Mouse (Mus musculus) retina, adult 2 months (tissue): ENCODE data around the gene Tmem114.
A peak's percentile ranks its signal among the peaks of the same experiment; 100 is the strongest.

Experiments used
- DNase-seq: peaks from one replicate; pipeline ENCODE4 v3.0.0-alpha.2; 2012; ENCODE audit warnings: low read depth, low spot score

The Tmem114 gene

DNA sequence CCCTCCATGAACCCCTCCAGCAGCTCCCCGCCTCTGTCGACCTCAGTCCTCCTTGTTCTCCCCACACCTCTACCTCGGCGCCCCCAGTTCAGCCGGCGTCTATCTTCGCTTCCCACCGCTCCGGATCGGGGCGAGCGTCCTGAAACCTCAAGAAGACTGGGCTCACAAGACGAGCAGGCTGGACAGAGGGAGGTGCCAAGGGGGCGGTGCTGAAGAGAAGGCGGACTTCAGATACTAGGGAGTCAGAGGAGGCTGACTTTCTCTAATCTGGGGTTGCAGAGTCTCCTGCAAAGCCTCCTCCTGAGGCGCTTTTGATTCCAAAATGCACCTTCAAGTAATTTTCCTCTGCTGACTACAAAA is at the start of gene Tmem114:
Gene Tmem114 (minus strand): TSS at position 166 of the 360 bp plus-strand sequence.
- DNase-seq, result no peak

- DNase-seq, result peak; percentile 80
Observed at GRCm38 (mm10) chr16:8470603-8471481, 45.9 kb upstream of the Tmem114 start, which contains the start of gene Mettl22. TSS of gene Mettl22 (plus strand) at chr16:8470788.

DNA sequence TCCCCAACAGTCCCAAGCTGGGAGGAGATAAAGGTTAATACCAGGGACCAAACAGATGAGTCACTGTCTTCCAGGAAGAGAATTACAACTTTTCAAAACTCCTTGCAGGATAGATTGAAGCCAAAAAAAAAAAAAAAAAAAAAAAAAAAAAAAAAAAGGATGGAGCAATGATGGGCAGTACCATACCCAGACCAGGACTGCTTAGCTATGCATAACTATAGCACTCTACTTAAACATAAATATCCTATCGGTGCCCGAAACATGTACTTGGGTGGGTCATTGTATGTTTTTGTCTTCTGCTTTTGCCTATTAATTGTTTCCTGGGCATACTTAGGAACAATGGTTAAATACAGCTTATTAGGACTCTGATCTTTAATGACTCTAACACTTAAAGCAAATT is 45.2 kb upstream of the Tmem114 start:
- no peak for DNase-seq

GRCm38 (mm10) chr16:8459098-8459497 is 34.2 kb upstream of the Tmem114 start:
- DNase-seq, result peak; percentile 34

- DNase-seq, result no peak
Observed at GRCm38 (mm10) chr16:8458391-8458790, 33.5 kb upstream of the Tmem114 start.

DNA sequence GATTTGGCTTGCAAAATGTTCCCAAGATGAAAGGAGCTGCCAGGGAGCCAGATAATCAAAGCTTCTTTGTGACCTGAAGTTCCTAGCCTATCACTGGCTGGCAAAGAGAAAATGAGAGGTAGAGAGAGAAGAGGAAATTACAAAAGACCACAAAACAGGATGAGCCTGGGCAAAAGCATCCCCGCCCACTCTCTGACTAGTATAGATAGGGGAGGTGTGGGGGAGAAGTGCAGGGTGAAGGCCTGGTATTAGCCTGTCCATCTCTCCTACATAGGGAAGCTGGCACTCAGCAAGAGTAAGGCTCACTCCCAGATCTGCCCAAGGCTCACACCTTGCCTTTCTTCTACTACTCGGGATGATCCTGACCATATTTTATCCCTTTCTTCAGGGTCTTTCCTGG is 30.3 kb upstream of the Tmem114 start:
- no peak for DNase-seq

- no peak for DNase-seq
Observed at GRCm38 (mm10) chr16:8453301-8453700, 28.4 kb upstream of the Tmem114 start.

DNA sequence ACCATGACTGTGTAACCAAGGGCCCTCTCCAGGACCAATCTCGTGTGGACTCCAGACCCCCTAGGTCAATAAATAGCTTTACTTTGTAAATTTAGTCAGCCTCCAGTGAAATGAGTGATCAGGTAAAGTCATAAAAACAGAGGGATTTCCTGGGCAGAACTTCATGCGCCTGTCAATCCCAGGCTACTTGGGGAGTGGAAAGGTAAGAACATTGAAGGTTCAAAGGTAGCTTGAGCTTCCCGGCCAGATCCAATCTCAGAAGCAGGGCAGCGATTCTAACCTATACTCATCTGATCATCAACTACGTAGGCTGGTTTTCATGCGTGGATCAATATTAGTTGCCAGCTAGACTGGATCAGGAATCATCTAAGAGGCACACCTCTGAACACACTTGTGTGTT is 21.3 kb upstream of the Tmem114 start:
- no peak for DNase-seq

- no peak for DNase-seq
Observed at GRCm38 (mm10) chr16:8444911-8445310, 20.0 kb upstream of the Tmem114 start.

- DNase-seq, result no peak
Observed at GRCm38 (mm10) chr16:8432616-8433015, 7.7 kb upstream of the Tmem114 start.

DNA sequence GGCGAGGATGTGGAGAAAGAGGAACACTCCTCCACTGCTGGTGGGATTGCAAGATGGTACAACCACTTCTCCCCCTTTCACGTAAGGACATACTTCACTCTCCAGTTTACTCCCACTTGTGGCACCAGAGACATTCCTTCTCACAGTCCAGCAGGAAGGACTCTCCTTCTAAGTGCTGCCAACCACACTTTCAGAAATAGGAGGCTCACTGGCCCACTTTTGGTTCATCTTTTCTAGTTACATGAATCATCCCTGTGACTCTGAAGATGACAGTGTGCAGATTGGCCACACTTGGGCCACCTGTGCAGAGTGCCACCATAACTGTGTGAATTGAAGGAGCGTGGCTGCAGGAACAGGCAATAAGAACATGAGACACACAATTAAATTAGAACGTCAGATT is 4.6 kb upstream of the Tmem114 start:
- DNase-seq, result no peak

DNA sequence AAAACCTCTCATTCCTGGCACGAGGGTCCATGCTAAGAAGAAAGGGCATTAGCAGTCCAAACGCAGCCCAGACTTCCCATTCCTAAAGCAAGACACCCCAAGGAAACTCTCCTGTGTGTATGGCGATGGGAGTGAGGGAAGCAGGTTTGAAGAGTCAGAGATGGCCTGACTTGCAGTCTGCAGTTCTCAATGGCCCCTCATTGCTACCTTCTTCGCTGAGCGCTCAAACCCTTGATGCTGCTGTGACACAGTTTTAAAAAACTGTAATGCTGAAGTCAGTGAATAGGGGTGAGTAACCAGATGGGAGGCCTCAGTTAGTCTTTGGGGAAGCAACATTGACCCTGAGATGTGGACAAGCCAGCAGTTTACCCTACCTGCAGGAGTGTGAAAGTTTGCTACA is 800 bp upstream of the Tmem114 start:
- DNase-seq, result no peak

- no peak for DNase-seq
Observed at GRCm38 (mm10) chr16:8424161-8424970, 570 bp downstream of the Tmem114 start.

DNA sequence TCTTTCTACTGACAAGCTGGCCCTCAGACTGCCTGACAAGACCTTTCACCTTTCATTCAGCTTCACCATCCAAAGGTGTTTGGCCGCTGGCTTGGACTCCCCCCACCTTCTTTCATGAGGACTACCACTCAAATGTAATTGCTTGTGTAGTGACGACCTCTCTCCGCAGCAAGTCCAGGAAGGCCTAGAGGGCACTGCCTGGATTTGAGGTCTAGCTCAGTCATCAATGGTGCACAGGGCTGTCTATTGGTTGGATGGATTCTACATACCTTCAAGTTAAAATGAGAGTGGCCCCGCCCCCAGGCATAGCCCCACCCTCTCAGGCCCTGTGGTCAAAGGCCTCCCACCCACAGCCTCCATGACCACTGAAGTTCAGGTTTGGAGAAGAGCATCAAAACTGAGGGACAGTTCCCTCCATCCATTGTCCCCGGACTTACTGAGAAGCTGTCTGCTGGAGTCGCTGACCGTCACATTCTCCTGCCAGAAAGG is 1.3 kb downstream of the Tmem114 start:
- no peak for DNase-seq

DNA sequence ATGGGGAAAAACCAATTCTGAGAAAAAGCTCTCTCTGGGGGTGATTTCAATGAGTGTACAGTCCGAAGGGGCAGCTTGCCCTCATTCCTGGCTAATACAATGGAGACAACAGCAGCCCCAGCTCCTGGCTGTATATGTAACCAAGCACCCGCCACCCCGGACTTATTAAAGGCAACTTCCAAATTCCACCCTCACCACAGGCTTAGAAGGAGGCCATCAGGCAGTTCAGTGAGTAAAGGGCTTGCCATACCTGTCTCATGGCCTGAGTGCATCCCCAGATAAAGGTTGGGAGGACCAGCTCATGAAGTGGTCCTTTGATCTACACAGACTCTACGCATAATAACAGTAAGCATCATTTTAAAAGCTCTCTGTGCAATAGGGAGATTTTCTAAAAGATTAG is 4.1 kb downstream of the Tmem114 start:
- no peak for DNase-seq

GRCm38 (mm10) chr16:8420381-8420780 is 4.6 kb downstream of the Tmem114 start:
- no peak for DNase-seq

DNA sequence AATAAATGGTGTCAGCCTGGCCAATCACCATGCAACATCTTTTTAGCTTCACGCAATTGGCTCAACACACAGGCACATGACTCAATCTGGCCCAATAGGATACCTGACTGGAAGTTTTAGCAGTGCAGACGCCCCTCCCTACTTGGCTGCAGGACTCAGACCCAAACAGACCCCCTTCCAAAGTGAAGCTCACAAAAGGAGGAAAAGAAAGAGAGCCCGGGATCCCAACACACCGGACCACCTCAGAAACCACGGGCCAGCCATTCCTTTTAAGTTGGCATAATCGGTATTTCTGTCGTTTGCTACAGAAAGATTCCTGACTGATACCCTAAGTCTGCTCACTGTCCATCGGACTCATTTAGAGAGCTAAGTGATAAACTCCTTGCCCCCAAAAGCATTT is 5.3 kb downstream of the Tmem114 start:
- DNase-seq, result no peak

- DNase-seq, result no peak
Observed at GRCm38 (mm10) chr16:8418126-8418525, 6.8 kb downstream of the Tmem114 start.

DNA sequence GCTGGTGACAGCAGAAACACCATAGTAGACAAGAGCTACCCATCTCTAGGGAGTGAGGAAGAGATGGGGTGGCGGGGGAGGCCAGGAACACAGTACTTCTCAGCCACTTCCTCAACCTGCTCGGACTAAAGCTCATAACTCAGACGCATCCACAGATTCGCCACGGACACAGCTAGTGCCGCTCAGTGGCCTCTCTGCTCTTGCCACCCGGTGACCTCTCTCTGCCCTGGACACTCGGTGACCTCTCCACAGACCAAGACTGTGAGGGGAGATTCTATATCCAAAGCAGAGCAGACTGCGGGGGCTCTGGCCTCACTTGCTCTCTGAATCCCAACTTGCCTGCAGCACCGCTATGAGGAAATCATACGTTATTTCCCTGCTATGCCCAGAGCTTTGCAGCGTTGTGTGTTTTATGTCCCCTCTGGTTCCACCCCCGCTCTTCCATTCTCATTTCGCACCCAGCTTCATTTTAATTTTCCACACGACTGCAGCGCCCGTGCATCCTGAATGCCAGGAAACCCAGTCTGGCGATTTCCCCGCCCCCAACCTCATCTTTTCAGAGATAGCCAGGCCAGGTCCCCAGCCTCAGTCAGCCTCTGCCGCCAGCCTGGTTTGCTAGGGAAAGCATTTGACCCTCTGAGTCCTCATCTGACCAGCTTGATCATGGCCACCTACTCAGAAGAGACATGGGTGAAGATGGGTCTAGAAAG is 7.8 kb downstream of the Tmem114 start:
- DNase-seq, result no peak

DNA sequence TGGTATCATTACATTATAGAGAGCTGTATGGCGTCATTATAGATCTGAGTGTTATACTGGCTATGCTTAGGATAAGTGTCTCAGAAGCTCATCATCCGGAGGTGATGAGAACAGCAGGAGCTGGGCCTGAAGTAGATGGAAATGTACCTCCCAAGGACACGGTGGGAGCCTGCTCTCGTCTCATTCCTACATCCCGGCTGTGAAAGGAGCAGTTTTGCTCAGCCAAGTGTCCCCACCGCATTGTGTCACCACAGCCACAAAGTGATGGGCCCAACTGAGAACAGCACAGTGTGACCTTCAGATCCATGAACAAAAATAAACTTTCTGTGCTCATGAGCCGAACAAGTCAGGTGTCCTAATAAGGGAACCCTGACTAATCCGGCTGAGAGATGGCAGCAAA is 8.9 kb downstream of the Tmem114 start:
- no peak for DNase-seq

DNA sequence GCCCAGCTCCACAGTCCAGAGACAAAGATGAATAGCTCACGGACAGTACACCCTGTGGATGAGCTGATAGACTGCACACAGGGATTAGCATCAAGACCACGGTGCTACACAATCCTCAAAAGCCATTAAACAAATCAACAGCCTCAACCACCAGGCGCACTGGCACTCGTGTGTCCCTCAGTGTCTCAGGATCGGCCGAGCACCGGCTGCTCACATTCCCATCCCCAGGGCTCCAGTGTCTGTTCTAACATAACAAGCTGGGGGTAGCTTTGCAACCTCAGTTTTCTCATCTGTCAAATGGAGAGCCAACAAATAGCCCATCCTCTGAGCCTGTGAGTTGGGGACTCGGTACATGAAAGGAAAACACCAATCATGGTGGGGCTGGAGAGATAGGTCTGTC is 11.5 kb downstream of the Tmem114 start:
- DNase-seq, result no peak

DNA sequence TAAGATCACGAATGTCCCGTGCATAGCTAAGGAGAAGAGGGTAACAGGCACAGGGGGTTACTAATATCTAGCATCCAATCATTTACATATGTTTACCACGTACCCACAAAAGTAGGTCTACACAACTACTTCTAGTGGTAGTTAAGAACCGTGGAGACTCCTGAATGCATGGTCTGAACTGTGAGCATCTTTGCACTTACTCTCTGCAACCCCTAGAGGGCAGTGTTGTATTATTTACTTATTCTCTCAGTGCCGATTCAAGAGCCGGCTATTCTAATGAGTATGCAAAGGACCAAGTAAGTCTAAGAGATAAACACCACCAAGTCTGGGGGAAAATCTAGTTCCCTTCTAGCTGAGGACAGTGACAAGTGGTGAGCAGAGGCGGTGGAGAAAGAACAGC is 12.7 kb downstream of the Tmem114 start:
- peak; percentile 39 for DNase-seq
